Comparison of ENCODE assay signal across 19 mouse cellular contexts in genomic region chr19:44351756-44352155, GRCm38 (mm10). TPM values are rescaled to one million over a fixed set of nuclear protein-coding genes. Genes with fewer than 3 reads are reported as not detected.
A peak's percentile ranks its signal among the peaks of the same experiment; 100 is the strongest.
DNase-seq lines count a peak whose midpoint lies in the region; TF ChIP-seq lines count a peak whose summit lies in the region.
"Had no signal": no experiment of that assay in that cellular context is flagged by ENCODE, and none has a peak within 500 bp of the region (broad histone marks: within the 10 kb centered on the region; RNA-seq: fewer than 3 reads in every experiment).

No protein-coding gene starts in this region.

- H3K36me3 ChIP-seq in CH12.LX (replicated peaks in 1 of 2; ENCODE audit: control insufficient read depth in 1 of 2, insufficient read depth in 1 of 2, low read length in 1 of 2) = no peaks in the 10 kb centered on the region
- H3K36me3 ChIP-seq: G1E had no signal

- no peak for TF ChIP-seq EP300 in CH12.LX (IDR thresholded peaks at IDR 0.05; ENCODE audit: low read length)

- H3K9me3 ChIP-seq in CH12.LX (replicated peaks; ENCODE audit: low read length) = peaks cover 8% of the 10 kb centered on the region

- H3K9ac ChIP-seq in CH12.LX (ENCODE audit: insufficient read depth, low read depth) = no peak overlapping the region

- no peaks in the 10 kb centered on the region for H3K79me2 ChIP-seq in CH12.LX (replicated peaks; ENCODE audit: control insufficient read depth, extremely low read depth, insufficient read depth, poor library complexity, severe bottlenecking)

- no peak overlapping the region for H3K4me3 ChIP-seq in CH12.LX (replicated peaks in 1 of 3; ENCODE audit: low read depth in 2 of 3, low read length in 2 of 3, poor library complexity in 1 of 3)

- no peak for TF ChIP-seq CTCF in CH12.LX (conservative IDR thresholded peaks at IDR 0.05 in 1 of 2, IDR thresholded peaks at IDR 0.05 in 1 of 2; ENCODE audit: low read depth in 2 of 2, low read length in 2 of 2)

- no peak overlapping the region for H3K4me2 ChIP-seq in CH12.LX (ENCODE audit: insufficient read depth, low read depth, poor library complexity, severe bottlenecking)

- no peak overlapping the region for H3K27ac ChIP-seq in CH12.LX (ENCODE audit: insufficient read depth, low read depth)

- H3K4me1 ChIP-seq in CH12.LX (ENCODE audit: control insufficient read depth in 1 of 2, insufficient read depth in 2 of 2) = peaks cover 2 to 8% of the 10 kb centered on the region in 2 experiments; a peak in 2 of 4 replicates

- no peak for TF ChIP-seq RAD21 in CH12.LX (IDR thresholded peaks at IDR 0.05; ENCODE audit: low read depth, low read length)

- no peak for TF ChIP-seq POLR2A in CH12.LX (IDR thresholded peaks at IDR 0.05; ENCODE audit: low read depth, low read length)

- no peaks in the 10 kb centered on the region for H3K27me3 ChIP-seq in CH12.LX (replicated peaks)

- peak; percentile 61 to 68 for DNase-seq in B cell, adult 2 months
- DNase-seq in CH12.LX (ENCODE audit: extremely low read depth) = no peak
- DNase-seq in spleen, adult 12 weeks (ENCODE audit: low spot score) = peak; percentile 21
- DNase-seq in spleen, postnatal 36 days (ENCODE audit: low spot score in 2 of 2) = peak; percentile 69 to 73
- no peak for DNase-seq in ovary, postnatal 36 days (ENCODE audit: low spot score)
- DNase-seq in lung, postnatal 14 days = no peak
- no peak for DNase-seq in adrenal gland, postnatal 10 days
- no peak for DNase-seq in layer of hippocampus, postnatal 36 days
- DNase-seq: adrenal gland, adult 2 months; adrenal gland, adult 8-10 months; adrenal gland, postnatal 14 days; adrenal gland, postnatal 25 days; adrenal gland, postnatal 36 days; cerebellum, adult 11 months; cerebellum, adult 11-12 months; cerebellum, adult 18-20 months; cerebellum, adult 2 months; cerebellum, adult 8-10 months had no signal

- dilution Hi-C loops in CH12.LX (cut with MboI; ENCODE audit: extremely low pct_ligation_motif_present, extremely low pct_unique_long_range_greater_than_20kb, low sequenced_read_pairs) = no loop called here

- in situ Hi-C loops in CH12.LX (cut with MboI; ENCODE audit: low pct_ligation_motif_present, low pct_unique_long_range_greater_than_20kb, low sequenced_read_pairs) = no loop called here

TF ChIP-seq in CH12.LX, 34 proteins besides CTCF, POLR2A, EP300 and RAD21:
- no peak for TF ChIP-seq MAZ (IDR thresholded peaks at IDR 0.05; ENCODE audit: low read depth, low read length)
- 0 out of 2 replicates have a peak, but pooled peaks have one; percentile 6 for TF ChIP-seq BHLHE40 (IDR thresholded peaks at IDR 0.05; ENCODE audit: low read depth, low read length)

RNA-seq across cellular contexts. Expression of gene Scd4, which starts 18.9 kb away (rescaled TPM):
- total RNA-seq in CH12.LX (2012; rRNA removed) (0.08 TPM in 1 of 2 replicates, not detected in the other), CH12.LX (2014; rRNA removed) (0.18 TPM in 1 of 2 replicates, not detected in the other)
- polyA plus RNA-seq in CH12.LX (2012; ENCODE audit: insufficient read length, low read depth) = 0.10 and 0.11 TPM in 2 replicates
- 1 to 10 TPM; 1.6 to 1.7 TPM for total RNA-seq in adrenal gland, postnatal 10 days (2021)
- 1 to 10 TPM; 1.7 to 2.7 TPM for total RNA-seq in layer of hippocampus, postnatal 36 days (2021)

RNA-seq across cellular contexts. Expression of gene Scd1, which starts 55.9 kb away (rescaled TPM):
- 202 and 225 TPM in 2 replicates for total RNA-seq in CH12.LX (2012; rRNA removed)
- total RNA-seq in CH12.LX (2014; rRNA removed) = 240 and 314 TPM in 2 replicates
- 203 and 244 TPM in 2 replicates for polyA plus RNA-seq in CH12.LX (2012; ENCODE audit: insufficient read length, low read depth)
- total RNA-seq in adrenal gland, postnatal 10 days (2021) = 100 to 1,000 TPM; 181 to 382 TPM
- total RNA-seq in layer of hippocampus, postnatal 36 days (2021) = 100 to 1,000 TPM; 121 to 157 TPM

RNA-seq across cellular contexts. Expression of gene Scd2, which starts 58.3 kb away (rescaled TPM):
- total RNA-seq in CH12.LX (2012; rRNA removed) = 204 and 212 TPM in 2 replicates
- 123 and 205 TPM in 2 replicates for total RNA-seq in CH12.LX (2014; rRNA removed)
- 274 and 408 TPM in 2 replicates for polyA plus RNA-seq in CH12.LX (2012; ENCODE audit: insufficient read length, low read depth)
- 100 to 1,000 TPM; 226 to 239 TPM for total RNA-seq in adrenal gland, postnatal 10 days (2021)
- total RNA-seq in layer of hippocampus, postnatal 36 days (2021) = 100 to 1,000 TPM; 621 to 658 TPM

Comparison
In these comparisons a context has a peak if more than half of its experiments do, and no peak if none do; other contexts are left out.
1. DNase-seq: peak in B cell, adult 2 months (2 of 2), spleen, adult 12 weeks (single experiment) and spleen, postnatal 36 days (2 of 2); none in CH12.LX (single experiment), ovary, postnatal 36 days (single experiment), lung, postnatal 14 days (single experiment), adrenal gland, postnatal 10 days (single experiment) and layer of hippocampus, postnatal 36 days (0 of 2).